Mouse (Mus musculus) stomach, postnatal 0 days (tissue): ENCODE measurements at regions not wholly inside any gene's neighbourhood (a gene's known extent, or its start where the extent isn't known, plus 50 kb on each side); places are given as distances from the start of the nearest gene placed in this dataset.

Experiments used
- CTCF ChIP-seq: IDR thresholded peaks from 2 replicates; pipeline ENCODE4 v1.5.1; 2016; ENCODE audit warnings: antibody characterized with exemption, low read depth, mild to moderate bottlenecking, moderate library complexity
- EP300 ChIP-seq: optimal IDR thresholded peaks from 2 replicates; pipeline ENCODE3; 2016; ENCODE audit warnings: antibody characterized with exemption

DNA sequence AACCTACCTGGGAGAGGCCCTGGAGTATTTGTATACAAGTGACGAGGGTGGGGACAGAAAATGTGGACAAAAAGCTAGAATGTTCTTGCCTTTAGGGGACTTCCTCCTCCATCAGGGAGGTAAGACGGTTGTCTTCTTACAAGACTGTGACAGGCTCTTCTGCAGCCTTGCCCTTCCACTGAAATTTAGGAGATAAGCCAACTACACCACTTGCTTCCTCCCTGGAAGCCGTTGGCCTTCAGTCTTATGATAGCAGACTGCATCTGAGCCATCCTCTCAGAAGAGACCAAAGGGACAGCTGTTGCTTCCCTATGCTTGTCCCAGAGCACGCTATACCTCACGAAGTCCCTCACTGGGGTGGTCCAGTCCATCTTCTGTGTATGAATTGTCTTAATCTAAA lies 106.5 kb upstream of the Mrps10 start:
- TF ChIP-seq CTCF: no peak
- TF ChIP-seq EP300: no peak
